Mouse (Mus musculus) gastrocnemius, postnatal 14 days (tissue): ENCODE data around the gene Map7. TPM values are rescaled to one million over a fixed set of nuclear protein-coding genes. Genes with fewer than 3 reads are reported as not detected.

Source experiments
- DNase-seq: peaks from one replicate; pipeline ENCODE4 v3.0.0; 2021; ENCODE audit warnings: mixed read lengths
- intact Hi-C: fragments of 180-260 bp; cut with DNase I; formaldehyde crosslinking; loops from one replicate; pipeline ENCODE4 v1.15.1; 2025; ENCODE audit warnings: low total_unique reads
- total RNA-seq, 2 experiments: library from RNA; stranded (reverse); gene quantifications; 2 replicates each; pipeline ENCODE4 v1.2.3; 2021

The Map7 gene
- total RNA-seq, 2 experiments from 2014 or later = 1.4 to 2.4 TPM

- intact Hi-C loops = no loop called here
- DNase-seq = no peak
Measured at GRCm38 (mm10) chr10:20214418-20214817, 66.1 kb downstream of the Map7 start.

- no peak for DNase-seq
- intact Hi-C loops = no loop called here
Measured at GRCm38 (mm10) chr10:20216982-20217381, 68.7 kb downstream of the Map7 start.

- intact Hi-C loops = no loop called here
- DNase-seq = no peak
Measured at GRCm38 (mm10) chr10:20218866-20219265, 70.6 kb downstream of the Map7 start.

DNA sequence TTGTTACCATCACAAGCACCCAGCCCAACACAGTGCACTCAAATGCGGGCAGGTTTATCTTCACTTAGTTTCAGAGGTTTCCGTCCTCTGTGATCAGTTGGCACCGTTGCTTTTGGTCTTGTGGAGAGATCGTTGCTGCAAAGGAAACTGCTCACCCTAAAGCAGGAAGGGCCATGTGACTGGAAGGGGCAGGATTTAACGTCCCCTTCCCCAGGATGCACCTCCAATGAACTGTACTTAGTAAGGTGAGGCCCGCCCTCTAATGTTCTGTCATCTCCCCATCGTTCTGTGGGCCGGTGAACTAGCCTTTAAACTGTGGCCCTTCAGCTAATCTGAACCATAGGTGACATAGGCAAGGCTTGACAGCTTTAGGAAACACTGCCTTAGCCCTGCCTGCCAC, 71.3 kb downstream of the Map7 start:
- intact Hi-C loops = no loop called here
- no peak for DNase-seq

DNA sequence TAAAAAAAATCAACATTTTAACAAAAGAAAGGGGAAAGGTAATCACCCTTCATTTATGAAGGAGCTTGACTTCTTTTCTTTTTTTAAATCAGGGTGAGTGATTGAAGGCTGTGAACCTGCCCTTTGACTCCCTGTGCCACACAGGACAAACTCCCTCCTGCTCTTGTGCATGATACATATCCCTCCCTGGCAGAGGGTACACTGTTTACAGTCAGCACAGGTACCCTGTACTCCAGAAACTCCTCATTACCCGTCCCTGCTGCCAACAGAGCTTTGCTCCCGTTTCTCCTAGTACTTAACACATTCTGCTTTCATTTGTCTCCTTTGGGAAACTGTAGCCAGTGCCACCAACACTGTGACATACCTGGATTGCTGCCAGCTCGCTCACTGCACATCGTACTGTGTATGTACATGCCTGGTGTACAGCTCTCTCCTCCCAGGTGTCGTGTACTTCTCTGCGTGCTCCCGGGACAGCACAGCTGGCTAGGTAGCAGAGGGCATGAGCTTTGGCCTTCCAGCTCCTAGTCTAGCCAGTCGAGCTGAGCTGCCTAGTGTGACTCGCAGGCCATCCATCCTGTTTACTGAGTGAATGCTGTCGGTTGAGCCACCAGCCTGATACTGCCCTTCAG, 72.3 kb downstream of the Map7 start:
- intact Hi-C loops = no loop called here
- DNase-seq = no peak

- DNase-seq = no peak
- intact Hi-C loops = no loop called here
Measured at GRCm38 (mm10) chr10:20222011-20222410, 73.7 kb downstream of the Map7 start.

- intact Hi-C loops = no loop called here
- DNase-seq = peak; percentile 20
Measured at GRCm38 (mm10) chr10:20226728-20227127, 78.5 kb downstream of the Map7 start.

GRCm38 (mm10) chr10:20230026-20230425, 81.8 kb downstream of the Map7 start:
- intact Hi-C loops = no loop called here
- no peak for DNase-seq

DNA sequence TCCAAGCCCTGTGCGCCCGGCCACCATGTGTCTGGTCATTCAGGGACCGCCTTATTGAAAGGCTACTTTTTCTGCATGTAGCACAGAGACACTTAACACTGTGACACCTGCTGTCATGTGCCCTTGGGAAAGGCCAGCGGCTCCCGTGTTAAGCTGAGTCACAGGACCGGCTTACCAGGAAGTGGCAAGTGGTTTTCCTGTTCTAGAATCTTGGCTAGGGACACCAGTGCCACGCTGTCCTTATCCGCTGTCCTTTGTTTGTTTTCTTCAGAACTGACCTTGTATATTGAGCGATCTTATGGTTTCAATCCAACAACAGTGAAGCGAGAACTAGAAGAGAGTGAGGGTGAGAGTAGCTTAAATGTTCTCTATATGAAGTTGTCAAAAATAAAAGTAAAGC, 85.2 kb downstream of the Map7 start:
- no peak for DNase-seq
- intact Hi-C loops = no loop called here

- intact Hi-C loops = no loop called here
- no peak for DNase-seq
Measured at GRCm38 (mm10) chr10:20234466-20234865, 86.2 kb downstream of the Map7 start.

GRCm38 (mm10) chr10:20235656-20236055, 87.4 kb downstream of the Map7 start:
- intact Hi-C loops = no loop called here
- no peak for DNase-seq

GRCm38 (mm10) chr10:20236241-20236640, 88.0 kb downstream of the Map7 start:
- no peak for DNase-seq
- intact Hi-C loops = no loop called here

GRCm38 (mm10) chr10:20238281-20238680, 90.0 kb downstream of the Map7 start:
- intact Hi-C loops = no loop called here
- DNase-seq = no peak

DNA sequence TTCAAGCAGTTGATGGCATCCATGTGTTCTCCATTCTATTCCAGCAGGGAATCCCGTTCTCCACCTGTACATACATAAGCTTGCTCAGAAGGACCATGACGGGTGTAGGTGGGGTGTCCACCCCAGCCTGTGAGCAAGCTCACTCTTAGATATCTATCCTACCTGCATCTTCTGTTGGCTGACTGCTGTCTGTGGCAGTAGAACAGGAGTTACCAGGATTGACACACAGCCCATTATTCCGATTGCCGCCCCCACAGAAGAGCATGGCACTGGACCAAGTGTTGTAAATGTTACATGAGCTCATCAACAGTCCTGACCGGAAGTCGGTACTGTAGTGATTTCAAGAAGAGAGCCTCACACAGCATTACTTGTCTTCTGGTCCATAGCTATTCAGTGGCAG, 92.6 kb downstream of the Map7 start:
- no peak for DNase-seq
- intact Hi-C loops = no loop called here

DNA sequence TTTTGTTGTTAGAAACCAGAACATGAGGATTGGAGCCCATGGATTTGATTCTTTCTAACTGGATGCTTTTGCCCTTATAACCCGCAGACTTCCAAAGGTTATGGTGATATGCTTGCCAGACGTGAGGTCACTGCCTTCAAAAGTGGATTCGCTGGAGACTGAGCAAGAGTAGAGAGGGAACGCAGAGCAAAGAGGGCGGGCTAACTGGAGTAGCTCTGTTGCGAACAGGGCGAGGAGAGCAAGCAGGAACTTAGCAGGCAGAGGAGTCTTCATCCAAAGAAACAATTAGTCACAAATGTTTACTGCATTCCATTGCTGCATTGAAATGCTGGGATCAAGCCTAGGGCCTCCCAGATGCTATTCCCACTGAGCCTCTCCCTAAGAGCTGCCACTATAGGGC, 95.0 kb downstream of the Map7 start:
- DNase-seq = no peak
- intact Hi-C loops = no loop called here

GRCm38 (mm10) chr10:20245082-20245481, 96.8 kb downstream of the Map7 start:
- intact Hi-C loops = no loop called here
- DNase-seq = no peak

- intact Hi-C loops = no loop called here
Measured at GRCm38 (mm10) chr10:20249091-20249490, 100.8 kb downstream of the Map7 start.

DNA sequence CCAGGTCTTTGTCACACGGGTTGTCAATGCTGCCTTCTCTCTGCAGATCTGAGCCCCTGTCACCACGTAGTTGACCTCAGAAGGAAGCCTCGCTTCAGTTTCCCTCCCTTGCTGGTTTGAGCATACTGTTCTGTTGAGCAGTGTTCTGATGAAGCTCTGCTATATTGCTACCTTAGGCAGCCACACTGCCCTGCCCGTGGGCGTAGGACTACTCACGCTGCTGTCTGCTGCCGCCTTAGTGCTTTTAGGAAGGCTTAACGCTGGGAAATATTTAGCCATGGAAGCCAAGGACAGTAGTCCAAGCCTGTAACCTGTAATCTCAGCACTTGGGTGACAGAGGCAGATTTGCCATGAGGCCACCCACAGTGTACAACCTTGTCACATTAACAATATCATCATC, 107.3 kb downstream of the Map7 start:
- no peak for DNase-seq
- intact Hi-C loops = no loop called here

More at GRCm38 (mm10) chr10:20249091-20249490, 100.8 kb downstream of the Map7 start:
- DNase-seq = no peak

- DNase-seq = no peak
- intact Hi-C loops = no loop called here
Measured at GRCm38 (mm10) chr10:20257054-20257643, 108.9 kb downstream of the Map7 start.

DNA sequence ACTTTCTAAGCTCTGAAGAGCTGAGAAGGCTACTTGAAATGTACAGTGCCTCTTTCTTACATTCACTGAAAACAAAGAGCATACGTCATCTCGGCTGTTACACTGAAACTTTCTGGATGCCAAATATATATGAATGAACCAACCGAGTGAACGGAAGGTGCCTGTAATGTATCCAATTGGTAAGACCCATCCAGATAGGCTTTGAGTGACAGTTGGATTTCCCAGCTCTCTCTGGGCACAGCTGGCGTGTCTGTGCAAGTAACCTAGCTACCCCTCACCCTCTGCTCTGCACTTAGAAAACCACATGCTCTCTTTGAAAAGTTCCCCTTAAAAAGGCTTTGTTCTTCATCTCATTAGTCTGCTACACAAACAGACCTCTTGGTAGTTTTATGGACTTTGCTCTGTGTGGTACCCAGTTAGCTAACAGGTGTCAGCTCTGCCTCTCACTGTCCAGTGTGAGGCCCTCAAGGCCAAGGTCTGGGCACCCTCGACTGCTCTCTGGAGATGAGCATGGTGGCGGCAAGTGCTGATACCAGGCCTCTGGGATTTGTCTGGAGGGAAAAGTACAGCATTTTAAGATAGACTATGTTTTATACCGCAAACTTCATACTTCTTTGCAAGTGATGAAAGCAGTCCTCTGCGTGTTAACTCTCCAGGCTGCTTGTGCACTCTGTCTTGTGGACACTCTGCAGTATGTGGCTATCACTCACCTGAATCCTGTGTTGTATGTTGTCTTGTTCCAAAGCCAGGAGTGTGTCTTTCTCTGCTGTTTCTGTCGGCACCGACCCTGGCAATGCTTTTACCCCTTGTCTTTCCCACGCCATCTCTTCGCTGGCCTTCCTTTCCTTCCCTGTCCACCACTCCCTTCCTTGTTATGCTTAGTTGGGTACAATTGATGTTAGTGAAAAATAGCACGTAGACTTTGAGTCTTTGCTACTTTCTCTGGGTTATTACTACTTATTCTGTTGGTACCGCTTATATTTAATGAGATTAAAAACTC, 109.8 kb downstream of the Map7 start:
- intact Hi-C loops = no loop called here
- DNase-seq = no peak
